Mouse (Mus musculus) thymus, adult 2 months (tissue): ENCODE data around the gene Tubgcp3.

ENCODE experiments used
- CTCF ChIP-seq: fragments of 200-500 bp; IDR thresholded peaks from 2 replicates; pipeline ENCODE4 v1.5.1; 2012; ENCODE audit warnings: mild to moderate bottlenecking, control low read depth, low read length, moderate library complexity, borderline replicate concordance; ENCODE audit not compliant: control insufficient read depth, poor library complexity, insufficient read depth; ENCODE audit errors: extremely low read depth
- POLR2A ChIP-seq: fragments of 200-500 bp; IDR thresholded peaks from 2 replicates; pipeline ENCODE4 v1.6.1; 2012; ENCODE audit warnings: mild to moderate bottlenecking, low read length, control low read depth, moderate library complexity; ENCODE audit not compliant: control insufficient read depth, poor library complexity, insufficient read depth; ENCODE audit errors: extremely low read depth

DNA sequence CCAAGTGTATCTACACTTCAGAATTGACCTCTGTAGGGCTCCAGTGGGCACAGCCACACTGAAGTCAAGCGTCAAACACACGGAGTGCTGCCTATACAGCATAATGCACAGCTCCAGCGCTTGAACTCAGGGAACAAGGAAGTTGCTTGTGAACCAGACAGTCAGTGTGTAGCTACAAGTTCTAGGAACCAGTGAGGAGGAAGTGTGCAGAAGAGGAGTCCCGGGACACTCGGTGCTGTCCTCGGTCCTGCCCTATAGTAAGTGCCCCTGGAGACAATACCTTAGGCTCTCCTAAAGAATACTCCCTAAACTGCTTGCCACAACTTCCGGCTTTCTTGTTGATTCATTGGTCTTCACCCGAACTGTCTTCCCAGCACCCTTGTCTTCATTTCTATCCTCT, 30.2 kb upstream of the Tubgcp3 start:
- TF ChIP-seq POLR2A = no peak
- no peak for TF ChIP-seq CTCF
